Mouse (Mus musculus) midbrain, embryonic 15.5 days (tissue): Measurements from ENCODE around the gene Sgsm1. TPM values are rescaled to one million over a fixed set of nuclear protein-coding genes. Genes with fewer than 3 reads are reported as not detected.
"Not testable (repeated sequence)": the region's sequence is repeated elsewhere in the genome, so short reads cannot be mapped to it uniquely, and the experiment has no call there.

Experiments
- ATAC-seq: fragments of 200-750 bp; cut with Nextera tagmentation; replicated peaks from 2 replicates; pipeline ENCODE4 v1.8.0; 2017; ENCODE audit warnings: moderate TSS enrichment
- H3K27ac ChIP-seq: fragments of 300-500 bp; sonication (generic); 2 replicates; pipeline ENCODE4 v1.5.1; 2015; ENCODE audit warnings: mild to moderate bottlenecking, inconsistent platforms
- H3K27me3 ChIP-seq: fragments of 300-500 bp; sonication (generic); replicated peaks from 2 replicates; pipeline ENCODE4 v1.6.1; 2015; ENCODE audit warnings: inconsistent platforms
- H3K36me3 ChIP-seq: fragments of 300-500 bp; sonication (generic); replicated peaks from 2 replicates; pipeline ENCODE4 v1.6.1; 2015; ENCODE audit warnings: inconsistent platforms
- H3K4me1 ChIP-seq: fragments of 300-500 bp; sonication (generic); 2 replicates; pipeline ENCODE4 v1.6.1; 2015; ENCODE audit warnings: inconsistent platforms
- H3K4me2 ChIP-seq: fragments of 300-500 bp; sonication (generic); 2 replicates; pipeline ENCODE4 v1.6.1; 2015; ENCODE audit warnings: inconsistent platforms, mild to moderate bottlenecking, moderate library complexity
- H3K4me3 ChIP-seq: fragments of 300-500 bp; sonication (generic); 2 replicates; pipeline ENCODE4 v1.5.1; 2015; ENCODE audit warnings: mild to moderate bottlenecking, inconsistent platforms
- H3K9ac ChIP-seq: fragments of 300-500 bp; sonication (generic); 2 replicates; pipeline ENCODE4 v1.6.1; 2015; ENCODE audit warnings: mild to moderate bottlenecking, inconsistent platforms
- H3K9me3 ChIP-seq: fragments of 300-500 bp; sonication (generic); 2 replicates; pipeline ENCODE4 v1.6.1; 2016; ENCODE audit warnings: inconsistent platforms
- WGBS: fragments of 180-500 bp; shearing (Covaris S2); methylation state at CpG from one replicate; pipeline ENCODE4 v1.1.7; 2015; ENCODE audit warnings: mixed read lengths; 5-methylcytosine and 5-hydroxymethylcytosine counted together
- polyA plus RNA-seq: library from polyadenylated mRNA; unstranded; fragments of >200 nt; fragmentation: Nextera tagmentation; extraction: Ambion mirVana; gene quantifications from 2 replicates; pipeline ENCODE4 v1.2.1, GENCODE M21; 2015

Gene Sgsm1
- 23.9 and 27.4 TPM in 2 replicates for polyA plus RNA-seq

GRCm38 (mm10) chr5:113310377-113311003 is at the start of gene Sgsm1:
Gene Sgsm1 (minus strand): TSS chr5:113310786.
- 2% methylated on average over 53 of the region's 53 CpGs for WGBS
- Histone ChIP-seq H3K4me3 (peak within 1 kb of the TSS; percentile 66), H3K36me3 (no peaks in the 10 kb centered on the region), H3K4me1 (peaks cover 47% of the 10 kb centered on the region), H3K9ac (peak within 1 kb of the TSS; percentile 84), H3K4me2 (peak within 1 kb of the TSS; percentile 74), H3K27ac (peak within 1 kb of the TSS; percentile 75), H3K9me3 (no peaks in the 10 kb centered on the region), H3K27me3 (no peaks in the 10 kb centered on the region)
- ATAC-seq = peak; percentile 69

DNA sequence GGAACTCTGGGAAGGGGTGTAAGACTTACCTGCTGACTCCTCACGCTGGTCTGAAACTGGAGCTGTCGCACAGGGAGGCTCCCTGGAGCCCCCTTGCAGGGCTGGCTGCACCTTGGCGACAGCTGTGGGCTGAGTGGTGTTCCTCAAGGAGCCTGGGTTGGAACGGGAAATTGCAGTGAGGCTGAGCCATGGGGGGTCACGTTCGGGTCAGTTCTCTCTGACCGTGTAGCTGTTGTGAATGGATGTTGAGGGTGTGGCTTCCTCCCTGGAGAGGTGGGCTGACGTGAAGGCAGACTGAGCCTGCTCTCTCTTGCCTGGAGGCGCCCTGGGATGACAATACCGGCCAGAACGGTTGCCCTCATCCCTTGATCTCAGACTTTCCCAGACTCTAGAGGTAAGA is 48.2 kb upstream of the Sgsm1 start:
- 10% methylated on average over 11 of the region's 11 CpGs for WGBS
- no peak overlapping the region for H3K4me2 ChIP-seq
- H3K9me3 ChIP-seq = no peaks in the 10 kb centered on the region
- H3K27ac ChIP-seq = no peak overlapping the region
- H3K4me1 ChIP-seq = peaks cover 21% of the 10 kb centered on the region
- no peak overlapping the region for H3K9ac ChIP-seq
- no peaks in the 10 kb centered on the region for H3K36me3 ChIP-seq
- no peak for ATAC-seq
- H3K27me3 ChIP-seq = peaks cover 3% of the 10 kb centered on the region; the same call in 1 of the 2 replicates
- H3K4me3 ChIP-seq = no peak overlapping the region

DNA sequence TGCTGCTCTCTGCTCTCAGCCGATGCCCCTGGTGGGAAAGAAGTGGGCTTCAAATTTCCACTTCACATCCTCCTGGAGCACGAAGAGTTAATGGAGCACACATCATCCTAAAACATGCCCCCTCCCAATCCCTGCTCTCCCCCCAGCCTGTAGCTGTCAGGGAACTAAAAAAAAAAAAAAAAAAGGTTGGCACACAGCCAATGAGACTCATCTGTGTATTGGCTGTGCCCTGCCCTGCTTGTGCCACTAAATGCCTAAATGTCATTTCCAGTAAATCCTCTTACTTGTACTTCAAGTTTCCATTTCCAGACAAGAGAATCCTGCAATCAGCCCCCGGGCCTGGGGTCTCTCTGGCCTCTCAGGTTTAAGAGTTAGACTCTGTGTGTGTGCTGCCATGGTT is 47.1 kb upstream of the Sgsm1 start:
- H3K4me3 ChIP-seq = no peak overlapping the region
- 36% methylated on average over 3 of the region's 3 CpGs for WGBS
- no peak overlapping the region for H3K4me2 ChIP-seq
- peaks cover 21% of the 10 kb centered on the region for H3K4me1 ChIP-seq
- H3K36me3 ChIP-seq = no peaks in the 10 kb centered on the region
- no peak overlapping the region for H3K27ac ChIP-seq
- peaks cover 12% of the 10 kb centered on the region for H3K27me3 ChIP-seq
- no peak for ATAC-seq
- no peaks in the 10 kb centered on the region for H3K9me3 ChIP-seq
- H3K9ac ChIP-seq = no peak overlapping the region

DNA sequence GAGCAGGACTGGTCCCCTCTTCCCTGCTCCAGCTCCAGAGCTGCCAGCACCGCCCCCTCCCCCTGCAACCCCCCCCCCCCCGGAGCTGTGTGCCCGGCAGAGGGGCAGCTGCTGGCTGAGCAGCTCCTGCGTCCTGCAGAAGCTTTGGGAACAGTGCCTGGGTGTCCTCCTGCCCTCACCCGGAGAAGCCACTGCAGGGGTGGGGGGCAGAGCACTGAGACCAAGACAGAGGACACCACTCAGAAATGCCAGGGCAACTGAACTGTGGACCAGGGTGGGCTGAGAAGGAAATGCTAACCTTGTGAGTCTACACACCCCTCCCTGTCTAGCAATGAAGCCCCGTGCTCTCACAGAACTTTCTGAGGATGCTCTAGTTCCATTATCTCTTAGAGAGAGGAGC is 46.6 kb upstream of the Sgsm1 start, which contains the start of gene Aym1:
Gene Aym1, plus strand, starts transcription at position 109 of the 400 bp plus-strand sequence.
- 0 out of 2 replicates have a peak, but pooled peaks have one; percentile 37 for ATAC-seq
- H3K9me3 ChIP-seq = no peaks in the 10 kb centered on the region

GRCm38 (mm10) chr5:113354311-113354710 is 43.7 kb upstream of the Sgsm1 start:
- Histone ChIP-seq H3K4me2 (peak overlapping the region; percentile 12; the same call in 1 of the 2 replicates), H3K27me3 (peaks cover 11% of the 10 kb centered on the region), H3K9ac (no peak overlapping the region), H3K36me3 (no peaks in the 10 kb centered on the region), H3K4me3 (no peak overlapping the region), H3K27ac (no peak overlapping the region), H3K9me3 (no peaks in the 10 kb centered on the region), H3K4me1 (peaks cover 30% of the 10 kb centered on the region)
- 51% methylated on average over 16 of the region's 16 CpGs for WGBS
- ATAC-seq = no peak

More for the DNA sequence above, 46.6 kb upstream of the Sgsm1 start, which contains the start of gene Aym1:
- Histone ChIP-seq H3K36me3 (no peaks in the 10 kb centered on the region), H3K4me3 (no peak within 1 kb of the TSS), H3K9ac (no peak within 1 kb of the TSS), H3K27me3 (peaks cover 14% of the 10 kb centered on the region), H3K4me2 (no peak within 1 kb of the TSS), H3K27ac (no peak within 1 kb of the TSS), H3K4me1 (peaks cover 21% of the 10 kb centered on the region)
- WGBS = 31% methylated on average over 3 of the region's 6 CpGs

- Histone ChIP-seq H3K4me3 (no peak overlapping the region), H3K27me3 (peaks cover 22% of the 10 kb centered on the region), H3K4me2 (no peak overlapping the region), H3K4me1 (peaks cover 36% of the 10 kb centered on the region), H3K36me3 (no peaks in the 10 kb centered on the region), H3K9me3 (no peaks in the 10 kb centered on the region), H3K27ac (no peak overlapping the region), H3K9ac (no peak overlapping the region)
- ATAC-seq = no peak
- WGBS = 74% methylated on average over 6 of the region's 6 CpGs
Observed at GRCm38 (mm10) chr5:113352636-113353035, 42.0 kb upstream of the Sgsm1 start.

GRCm38 (mm10) chr5:113351768-113352167 is 41.2 kb upstream of the Sgsm1 start:
- Histone ChIP-seq H3K27ac (no peak overlapping the region), H3K9me3 (no peaks in the 10 kb centered on the region), H3K27me3 (peaks cover 24% of the 10 kb centered on the region), H3K36me3 (no peaks in the 10 kb centered on the region), H3K4me1 (peaks cover 29% of the 10 kb centered on the region), H3K4me2 (no peak overlapping the region), H3K4me3 (no peak overlapping the region), H3K9ac (no peak overlapping the region)
- no peak for ATAC-seq
- 36% methylated on average over 3 of the region's 3 CpGs for WGBS

GRCm38 (mm10) chr5:113349810-113350209 is 39.2 kb upstream of the Sgsm1 start:
- 9% methylated on average over 7 of the region's 7 CpGs for WGBS
- no peak for ATAC-seq
- H3K4me1 ChIP-seq = peaks cover 34% of the 10 kb centered on the region
- no peak overlapping the region for H3K4me2 ChIP-seq
- no peaks in the 10 kb centered on the region for H3K36me3 ChIP-seq
- no peaks in the 10 kb centered on the region for H3K9me3 ChIP-seq
- H3K27me3 ChIP-seq = peaks cover 44% of the 10 kb centered on the region
- H3K9ac ChIP-seq = no peak overlapping the region
- H3K27ac ChIP-seq = no peak overlapping the region
- no peak overlapping the region for H3K4me3 ChIP-seq

DNA sequence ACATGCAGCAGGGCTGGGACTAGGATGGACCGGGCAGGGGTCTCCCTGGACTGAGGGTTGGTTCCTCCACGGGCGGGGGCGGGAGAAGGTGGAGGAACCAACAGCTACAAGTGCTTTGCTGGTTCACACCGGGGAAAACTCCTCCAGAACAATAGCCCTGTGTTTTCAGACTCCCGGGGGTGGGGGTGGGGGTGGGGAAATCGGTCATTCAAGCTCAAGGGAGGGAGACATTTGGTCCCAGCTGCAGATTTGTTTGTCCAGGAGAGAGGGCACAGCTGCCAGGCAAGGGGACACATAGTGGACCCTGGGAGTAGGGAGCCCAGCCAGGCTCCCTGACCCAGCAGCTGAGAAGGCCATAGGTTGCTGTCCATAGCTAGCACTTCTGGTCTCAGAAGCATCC is 38.6 kb upstream of the Sgsm1 start:
- 3% methylated on average over 7 of the region's 7 CpGs for WGBS
- no peak overlapping the region for H3K27ac ChIP-seq
- H3K9me3 ChIP-seq = no peaks in the 10 kb centered on the region
- no peaks in the 10 kb centered on the region for H3K36me3 ChIP-seq
- H3K4me3 ChIP-seq = no peak overlapping the region
- H3K4me2 ChIP-seq = no peak overlapping the region
- peaks cover 34% of the 10 kb centered on the region for H3K4me1 ChIP-seq
- H3K9ac ChIP-seq = no peak overlapping the region
- H3K27me3 ChIP-seq = peaks cover 50% of the 10 kb centered on the region
- no peak for ATAC-seq

- H3K4me1 ChIP-seq = peaks cover 34% of the 10 kb centered on the region
- H3K4me2 ChIP-seq = no peak overlapping the region
- H3K36me3 ChIP-seq = no peaks in the 10 kb centered on the region
- no peak overlapping the region for H3K27ac ChIP-seq
- peaks cover 53% of the 10 kb centered on the region for H3K27me3 ChIP-seq
- H3K9ac ChIP-seq = no peak overlapping the region
- no peaks in the 10 kb centered on the region for H3K9me3 ChIP-seq
- H3K4me3 ChIP-seq = no peak overlapping the region
- 10% methylated on average over 13 of the region's 13 CpGs for WGBS
- no peak for ATAC-seq
Observed at GRCm38 (mm10) chr5:113348597-113348996, 38.0 kb upstream of the Sgsm1 start.

- Histone ChIP-seq H3K4me2 (no peak overlapping the region), H3K27me3 (peaks cover 46% of the 10 kb centered on the region), H3K4me1 (peaks cover 34% of the 10 kb centered on the region), H3K9me3 (no peaks in the 10 kb centered on the region), H3K27ac (no peak overlapping the region), H3K36me3 (no peaks in the 10 kb centered on the region), H3K4me3 (no peak overlapping the region), H3K9ac (no peak overlapping the region)
- 26% methylated on average over 12 of the region's 12 CpGs for WGBS
- no peak for ATAC-seq
Observed at GRCm38 (mm10) chr5:113347593-113347992, 37.0 kb upstream of the Sgsm1 start.

DNA sequence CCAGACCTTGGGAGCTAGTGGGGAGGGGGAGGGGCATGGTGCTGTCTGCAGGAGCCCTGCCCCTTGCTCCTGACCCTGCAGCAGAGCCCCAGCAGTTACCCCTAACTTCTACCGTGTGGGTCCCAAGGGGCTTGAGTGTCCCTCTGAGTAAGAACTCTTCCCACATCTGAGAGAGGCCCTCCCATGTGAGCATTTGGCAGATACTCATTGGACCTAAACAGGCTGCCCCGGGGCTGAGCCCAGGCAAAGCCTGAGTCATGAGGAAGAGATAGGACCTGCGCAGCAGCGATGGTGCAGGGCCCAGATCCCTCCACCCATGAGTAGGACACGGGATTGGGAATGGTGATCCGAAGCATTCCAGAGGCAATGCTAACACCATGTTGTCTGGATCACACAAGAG is 36.1 kb upstream of the Sgsm1 start:
- WGBS = 50% methylated on average over 6 of the region's 6 CpGs

DNA sequence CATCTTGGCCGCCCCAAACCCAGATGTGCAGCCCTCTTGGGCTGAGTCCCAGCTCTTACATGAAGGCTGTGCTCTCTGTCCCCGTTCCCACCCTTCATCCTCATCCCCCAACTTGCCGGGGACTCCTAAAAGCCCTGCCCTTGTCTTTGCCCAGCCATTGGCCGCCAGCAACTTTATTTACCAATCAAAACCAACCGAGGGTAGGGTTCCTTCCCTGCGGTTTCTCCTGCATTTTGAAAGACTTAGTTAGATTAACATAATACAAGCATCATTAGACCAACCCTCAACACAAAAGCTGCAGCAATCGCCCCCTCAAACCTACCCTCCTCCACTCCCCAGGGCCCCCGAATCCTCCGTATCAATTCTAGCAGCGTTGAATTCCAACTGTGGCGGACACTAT is 35.2 kb upstream of the Sgsm1 start:
- Histone ChIP-seq H3K27ac (no peak overlapping the region), H3K4me2 (peak overlapping the region; percentile 22; the same call in 1 of the 2 replicates), H3K9me3 (no peaks in the 10 kb centered on the region), H3K9ac (no peak overlapping the region), H3K4me3 (no peak overlapping the region), H3K4me1 (peaks cover 34% of the 10 kb centered on the region), H3K27me3 (peaks cover 45% of the 10 kb centered on the region), H3K36me3 (no peaks in the 10 kb centered on the region)
- no peak for ATAC-seq
- WGBS = 5% methylated on average over 11 of the region's 11 CpGs

More for the DNA sequence above, 36.1 kb upstream of the Sgsm1 start:
- H3K27ac ChIP-seq, H3K4me2 ChIP-seq, H3K4me3 ChIP-seq, H3K9me3 ChIP-seq, ATAC-seq, H3K36me3 ChIP-seq, H3K9ac ChIP-seq: not testable (repeated sequence)
- Histone ChIP-seq H3K4me1 (peaks cover 34% of the 10 kb centered on the region), H3K27me3 (peaks cover 45% of the 10 kb centered on the region)
